Mouse (Mus musculus) bone marrow macrophage, adult 2 months (primary cell): ENCODE data around the gene 4931409K22Rik.

ENCODE experiments used
- CTCF ChIP-seq: IDR thresholded peaks from 2 replicates; pipeline ENCODE4 v1.5.1; 2012; ENCODE audit warnings: low read depth, mild to moderate bottlenecking, low read length, moderate library complexity
- POLR2A ChIP-seq: IDR thresholded peaks from 2 replicates; pipeline ENCODE4 v1.6.1; 2012; ENCODE audit warnings: mild to moderate bottlenecking, low read depth, low read length, borderline replicate concordance

GRCm38 (mm10) chr5:24604656-24605100 is 48.1 kb upstream of the 4931409K22Rik start:
- TF ChIP-seq CTCF = no peak
- TF ChIP-seq POLR2A = no peak
